Mouse (Mus musculus): ENCODE measurements around the gene Clstn1.

GRCm38 (mm10) chr4:149628372-149628771 is 42.1 kb downstream of the Clstn1 start:
- TF ChIP-seq CTCF (IDR thresholded peaks at IDR 0.05; ENCODE audit: extremely low read depth, insufficient read depth, insufficient read length, insufficient replicate concordance) (peak; percentile 93), POLR2A (IDR thresholded peaks at IDR 0.05; ENCODE audit: low read depth, low read length) (no peak)
